Mouse (Mus musculus): Measurements from ENCODE around the gene Cdc14a.

Gene Cdc14a

DNA sequence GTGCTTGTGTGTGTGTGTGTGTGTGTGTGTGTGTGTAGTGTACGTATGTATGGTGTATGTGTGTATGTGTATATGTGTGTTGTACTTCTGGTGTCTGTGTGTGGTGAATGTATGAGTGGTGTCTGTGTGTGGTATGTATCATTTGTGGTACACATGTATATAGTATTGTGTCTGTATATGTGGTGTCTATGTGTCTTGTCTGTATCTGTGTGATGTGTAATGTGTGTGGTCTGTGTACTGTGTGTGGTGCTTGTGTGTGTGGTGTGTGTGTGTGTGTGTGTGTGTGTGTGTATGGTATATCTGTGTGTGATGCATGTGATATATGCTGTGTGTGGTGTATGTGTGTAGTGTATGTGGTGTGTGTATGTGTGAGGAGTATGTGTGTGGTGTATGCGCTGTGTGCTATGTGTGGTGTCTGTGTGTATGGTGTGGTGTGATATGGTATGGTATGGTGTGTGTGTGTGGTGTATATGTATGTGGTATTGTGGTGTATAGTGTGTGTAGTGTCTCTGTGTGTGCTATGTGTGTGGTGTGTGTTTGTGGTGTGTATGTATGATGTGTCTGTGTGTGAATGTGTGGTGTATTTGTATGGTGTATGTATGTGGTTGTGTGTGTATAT, 156.7 kb downstream of the Cdc14a start:
- DNase-seq (ENCODE audit: low spot score): no peak

DNA sequence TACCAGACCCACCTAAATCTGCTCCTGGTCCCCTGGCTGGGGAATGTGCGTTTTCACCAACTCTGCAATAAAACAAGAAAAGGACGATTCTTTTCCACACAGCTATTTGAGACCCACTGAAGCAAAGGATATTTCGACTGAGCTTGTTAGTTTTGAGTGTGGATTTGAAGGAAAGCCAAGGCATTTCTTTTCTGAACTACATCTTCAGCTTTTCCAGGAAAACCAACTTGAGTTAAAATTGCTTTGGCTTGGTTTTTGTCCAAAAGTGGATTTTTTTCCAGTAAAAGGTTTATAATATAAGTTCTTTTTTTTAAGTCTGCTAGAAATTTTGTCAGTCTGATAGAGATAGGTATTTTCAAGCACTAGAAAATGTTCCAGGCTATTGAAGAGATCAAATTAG, 157.5 kb downstream of the Cdc14a start:
- DNase-seq (ENCODE audit: low spot score): no peak

DNA sequence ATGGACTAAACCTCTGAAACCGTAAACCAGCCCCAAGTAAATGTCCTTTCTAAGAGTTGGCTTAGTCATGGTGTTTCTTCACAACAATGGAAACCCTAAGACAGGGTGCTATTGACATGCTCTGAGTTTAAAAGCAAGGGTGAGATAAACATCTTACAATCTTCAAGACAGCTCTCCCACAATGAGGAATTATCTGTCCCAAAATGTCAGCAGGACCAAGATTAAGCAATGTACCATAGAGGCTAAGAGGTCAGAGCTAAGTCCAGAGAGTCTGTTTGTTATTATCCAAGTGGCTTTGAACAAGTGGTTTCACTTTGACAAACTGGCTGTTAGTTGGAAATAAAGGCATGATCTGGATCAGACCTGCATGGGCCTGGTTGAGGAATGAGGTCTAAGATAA, 159.9 kb downstream of the Cdc14a start:
- no peak for DNase-seq (ENCODE audit: low spot score)

DNA sequence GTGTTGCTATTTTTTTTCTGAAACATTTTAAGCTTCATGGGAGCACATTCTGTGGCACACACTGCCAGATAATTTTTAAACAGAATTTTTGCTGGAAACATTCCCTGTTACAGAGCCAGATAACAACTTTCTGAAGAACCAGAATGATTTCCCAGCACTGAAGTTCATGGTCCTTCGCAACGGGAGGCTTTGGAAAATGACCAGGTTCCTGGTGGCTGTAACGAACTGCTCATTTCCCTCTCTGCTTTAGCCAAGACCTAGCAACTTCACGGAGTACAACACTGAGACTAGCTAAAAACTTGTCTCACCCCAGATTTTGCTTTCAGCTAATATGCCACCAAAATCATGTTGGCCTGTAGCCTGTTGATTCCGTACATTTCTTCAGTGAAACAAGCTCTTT, 160.8 kb downstream of the Cdc14a start:
- no peak for DNase-seq (ENCODE audit: low spot score)

DNA sequence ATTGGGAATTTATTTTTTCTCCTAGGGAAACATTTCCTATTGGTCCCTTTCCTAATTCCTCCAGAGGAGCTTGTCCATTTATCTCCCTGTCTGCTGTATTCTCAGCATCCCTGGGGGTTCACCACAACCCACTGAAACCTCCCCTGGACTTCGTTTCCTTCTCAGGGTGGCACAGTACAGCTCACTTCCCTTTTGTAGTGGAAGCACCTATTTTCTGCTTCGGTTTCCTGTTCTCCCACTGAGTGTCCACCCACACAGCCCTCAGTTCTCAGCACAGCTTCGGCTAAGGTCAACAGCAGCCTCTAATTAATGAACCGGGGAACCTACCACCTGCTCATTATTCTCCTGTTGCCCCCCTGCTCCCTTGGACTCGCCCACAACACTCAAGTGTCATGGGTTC, 167.7 kb downstream of the Cdc14a start:
- no peak for DNase-seq (ENCODE audit: low spot score)

DNA sequence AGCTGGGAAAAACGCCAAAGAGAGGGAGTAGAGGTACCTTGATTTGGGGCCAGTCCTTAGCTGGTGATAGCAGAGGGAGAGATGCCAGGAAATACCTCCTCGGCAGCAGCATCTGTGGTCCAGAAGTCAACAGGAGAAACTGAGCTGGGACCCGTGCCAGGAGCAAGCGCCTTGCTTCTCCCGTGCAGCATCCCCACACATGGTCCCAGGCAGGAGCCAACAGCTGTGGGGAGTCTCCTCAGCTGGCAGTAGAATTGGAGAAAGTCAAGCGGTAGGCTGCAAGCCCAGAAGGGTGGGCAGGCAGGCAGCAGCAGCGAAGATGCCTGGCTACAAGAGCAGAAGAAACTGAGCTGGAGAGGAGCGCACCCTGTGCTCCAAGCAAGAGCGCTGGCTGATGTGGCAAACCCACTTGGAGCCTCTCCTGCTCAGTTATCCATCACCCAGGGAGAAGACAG, 170.7 kb downstream of the Cdc14a start, which contains the start of gene Gpr88:
TSS of gene Gpr88 (minus strand) at position 427 of the 455 bp plus-strand sequence.
- DNase-seq (ENCODE audit: low spot score): peak; percentile 68

DNA sequence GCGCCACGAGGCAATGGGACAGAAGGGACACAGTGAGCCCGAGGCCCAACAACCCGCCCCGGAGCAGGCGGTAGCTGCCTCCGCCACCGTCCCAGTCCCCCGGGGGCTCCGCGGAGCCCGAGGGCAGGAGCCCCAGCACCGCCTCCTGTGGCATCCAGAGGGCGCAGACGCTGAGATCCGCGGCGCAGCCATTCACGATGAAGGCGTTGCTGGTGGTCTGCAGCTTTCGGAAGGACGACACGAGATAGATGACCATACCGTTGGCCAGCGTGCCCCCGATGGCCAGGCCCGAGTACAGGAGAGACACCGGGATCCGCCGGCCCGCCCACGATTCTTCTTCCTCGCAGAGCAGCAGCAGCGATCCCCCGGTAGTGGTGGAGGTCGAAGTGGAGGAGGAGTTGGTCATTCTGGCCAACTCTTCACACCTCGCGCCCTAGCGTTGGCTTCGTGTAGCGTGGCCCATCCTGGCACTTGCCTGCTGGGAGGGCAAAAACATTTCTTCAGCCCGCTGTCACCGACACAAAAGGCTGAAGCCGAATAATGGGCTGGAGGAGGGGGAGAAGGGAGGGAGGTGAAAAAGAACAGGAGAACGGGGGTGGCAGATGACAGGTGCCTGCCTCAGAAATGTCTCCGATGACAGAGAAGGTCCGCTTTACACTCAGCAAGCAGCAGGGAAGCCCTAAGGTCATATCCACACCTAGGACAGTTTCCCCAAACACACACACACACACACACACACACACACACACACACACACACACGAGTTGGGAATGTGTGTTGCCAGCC, 171.4 kb downstream of the Cdc14a start:
- no peak for DNase-seq (ENCODE audit: low spot score)

DNA sequence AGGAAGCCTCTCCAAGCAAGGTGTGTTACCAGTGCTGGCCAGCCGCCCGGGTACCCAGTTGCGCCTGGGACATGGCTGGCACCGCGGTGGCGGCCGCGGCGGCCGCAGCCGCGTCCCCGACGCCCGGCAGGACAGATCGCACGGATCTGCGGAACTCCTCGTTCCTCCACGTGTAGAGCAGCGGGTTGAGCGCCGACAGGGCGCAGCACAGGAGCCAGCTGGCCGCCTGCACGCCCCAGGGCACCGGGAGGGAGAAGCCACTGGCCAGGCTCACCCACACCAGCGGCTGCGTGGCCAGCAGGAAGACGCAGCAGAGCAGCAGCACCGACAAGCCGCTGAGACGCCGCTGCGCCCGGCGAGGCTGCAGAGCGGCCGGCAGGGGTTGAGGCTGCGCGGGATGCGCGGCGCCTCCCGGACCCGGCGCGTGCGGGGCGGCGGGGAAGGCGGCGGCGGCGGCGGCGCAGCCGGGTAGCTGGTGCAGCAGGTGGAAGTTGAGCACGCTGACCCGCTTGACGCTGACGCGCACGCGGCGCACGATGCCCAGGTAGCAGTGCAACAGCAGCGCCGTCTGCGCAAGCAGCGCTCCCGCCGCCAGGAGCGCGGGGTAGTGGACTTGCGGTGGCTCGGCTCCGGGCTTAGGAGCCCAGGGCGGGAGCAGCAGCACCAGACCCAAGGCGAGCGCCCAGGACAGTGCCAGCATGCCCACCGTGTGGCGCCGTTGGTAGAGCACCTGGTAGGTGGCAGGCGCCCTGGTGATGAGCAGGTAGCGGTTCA, 172.2 kb downstream of the Cdc14a start:
- DNase-seq (ENCODE audit: low spot score): peak; percentile 29

DNA sequence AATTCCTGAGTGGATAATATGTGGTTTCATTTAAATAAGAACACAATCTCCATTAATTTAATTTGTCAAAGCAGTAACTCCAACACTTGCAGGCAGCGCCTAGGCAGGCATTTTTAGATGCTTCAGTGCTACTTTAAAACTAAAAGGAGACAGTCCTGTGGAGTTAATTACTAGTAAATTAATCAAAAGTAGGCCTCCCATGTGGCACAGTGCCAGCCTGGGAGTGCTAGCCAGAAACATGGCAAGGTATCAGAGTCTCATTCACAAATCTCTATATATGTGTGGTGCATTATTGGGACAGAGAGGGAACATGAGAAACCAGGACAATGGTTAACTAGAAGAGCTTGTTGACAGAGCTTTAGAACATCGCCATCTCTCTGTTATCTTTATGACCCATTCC, 174.8 kb downstream of the Cdc14a start:
- DNase-seq (ENCODE audit: low spot score): no peak

DNA sequence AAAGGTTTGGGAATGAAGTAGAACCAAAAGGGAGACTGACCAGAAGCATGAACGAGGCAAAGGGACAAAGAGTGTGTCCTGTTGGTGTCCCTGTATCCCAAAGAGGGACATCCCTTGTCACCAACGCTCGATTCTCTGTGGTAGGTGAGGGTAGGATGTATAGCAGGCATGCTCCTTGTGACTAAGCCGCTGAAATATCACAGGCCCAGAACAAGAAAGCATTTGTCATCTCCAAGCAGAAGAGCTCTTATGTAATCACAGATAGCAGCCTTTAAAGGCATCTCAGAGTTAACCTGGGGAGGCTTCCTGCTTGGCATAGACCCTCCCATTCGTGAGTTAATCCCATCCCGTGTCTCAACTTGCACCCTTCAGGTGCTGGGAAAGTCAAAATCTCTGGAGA, 179.4 kb downstream of the Cdc14a start:
- no peak for DNase-seq (ENCODE audit: low spot score)

DNA sequence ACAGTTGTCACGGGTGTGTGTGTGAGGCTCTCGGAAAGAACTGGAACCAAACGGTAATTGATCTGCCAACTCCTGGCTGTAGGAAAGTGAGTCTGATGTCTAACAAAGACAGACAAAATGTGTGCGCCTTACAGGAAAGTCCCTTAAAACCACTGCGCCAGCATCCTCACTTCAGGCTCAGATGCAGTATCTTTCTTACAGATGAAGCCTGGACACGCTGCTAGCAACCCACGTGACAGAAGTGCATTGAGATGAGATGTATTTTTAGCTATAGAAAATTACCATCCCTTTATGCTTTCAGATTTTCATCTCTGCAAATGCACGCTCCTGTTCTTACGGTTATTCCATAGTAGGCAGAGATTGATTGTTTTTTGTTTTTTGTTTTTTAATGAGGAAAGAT, 181.1 kb downstream of the Cdc14a start:
- DNase-seq (ENCODE audit: low spot score): no peak

DNA sequence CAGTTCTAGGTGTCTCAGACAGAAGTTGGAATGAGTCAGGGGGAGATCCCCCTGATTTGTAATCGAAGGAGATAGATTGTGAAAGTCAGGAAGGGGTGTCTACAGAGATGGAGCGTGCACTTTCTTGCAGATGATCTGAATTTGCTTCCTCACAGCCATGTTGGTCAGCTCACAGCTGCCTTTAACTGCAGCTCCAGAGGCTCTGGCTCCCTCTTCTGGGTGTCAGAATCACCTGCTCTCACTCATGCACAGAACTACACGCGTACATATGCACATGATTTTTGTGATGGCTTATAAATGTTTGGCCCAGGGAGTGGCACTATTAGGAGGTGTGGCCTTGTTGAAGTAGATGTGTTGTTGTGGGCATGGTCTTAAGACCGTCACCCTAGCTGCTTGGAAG, 186.3 kb downstream of the Cdc14a start:
- no peak for DNase-seq (ENCODE audit: low spot score)

DNA sequence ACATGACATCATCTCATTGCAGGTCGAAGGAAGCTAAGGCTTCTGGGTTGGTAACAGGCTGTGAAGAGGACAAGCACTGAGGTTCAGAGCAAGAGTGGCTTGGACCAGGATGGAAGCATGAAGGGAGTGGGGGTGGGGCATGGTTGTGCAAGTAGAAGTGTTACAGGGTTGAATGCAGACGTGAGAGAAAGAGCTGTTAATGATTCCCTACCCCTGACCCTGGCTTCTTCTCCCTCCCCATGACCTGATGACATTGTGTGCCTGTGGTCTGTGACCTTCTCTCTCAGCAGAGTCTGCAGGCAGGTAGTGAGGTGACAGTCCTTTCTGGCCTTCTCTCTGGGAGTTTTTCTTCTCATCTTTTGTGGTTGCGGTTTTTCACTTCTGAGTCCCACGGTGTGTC, 187.0 kb downstream of the Cdc14a start:
- no peak for DNase-seq (ENCODE audit: low spot score)

DNA sequence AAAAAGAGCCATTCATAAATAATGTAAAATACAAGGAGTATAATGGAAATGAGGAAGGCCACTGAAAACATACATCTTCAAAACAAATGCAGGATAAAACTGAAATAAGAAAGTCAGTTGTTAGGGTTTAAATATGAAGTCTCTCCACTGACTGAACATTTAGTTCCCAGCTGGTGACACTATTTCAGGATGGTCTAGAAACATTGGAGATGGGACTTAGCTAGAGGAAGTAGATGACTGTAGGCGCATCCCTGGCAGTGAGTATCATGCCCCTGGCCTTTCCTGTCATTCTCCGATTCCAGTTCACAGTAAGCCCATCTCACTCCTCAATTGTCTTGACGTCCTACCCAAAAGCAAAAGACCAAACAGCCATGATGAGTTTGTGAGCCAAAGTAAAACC, 190.3 kb downstream of the Cdc14a start:
- DNase-seq (ENCODE audit: low spot score): no peak

DNA sequence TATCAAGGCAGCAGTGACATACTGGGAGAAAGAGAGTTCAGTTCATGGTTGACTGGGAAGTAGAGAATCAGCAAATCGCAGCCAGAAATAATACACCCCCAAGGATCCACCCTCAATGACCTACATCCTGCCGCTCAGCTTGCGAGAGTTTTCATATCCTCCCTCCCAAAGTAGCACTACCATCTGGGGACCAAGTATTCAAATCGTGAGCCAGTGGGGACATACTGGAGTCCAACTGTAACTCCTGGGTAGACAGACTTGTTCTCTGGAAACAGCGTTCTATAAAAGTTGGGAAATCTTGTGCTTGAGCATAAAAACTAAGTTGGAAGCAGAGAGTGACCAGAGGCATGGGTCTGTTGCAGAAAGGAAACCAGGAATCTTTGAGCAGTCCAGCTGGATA, 191.1 kb downstream of the Cdc14a start:
- no peak for DNase-seq (ENCODE audit: low spot score)

DNA sequence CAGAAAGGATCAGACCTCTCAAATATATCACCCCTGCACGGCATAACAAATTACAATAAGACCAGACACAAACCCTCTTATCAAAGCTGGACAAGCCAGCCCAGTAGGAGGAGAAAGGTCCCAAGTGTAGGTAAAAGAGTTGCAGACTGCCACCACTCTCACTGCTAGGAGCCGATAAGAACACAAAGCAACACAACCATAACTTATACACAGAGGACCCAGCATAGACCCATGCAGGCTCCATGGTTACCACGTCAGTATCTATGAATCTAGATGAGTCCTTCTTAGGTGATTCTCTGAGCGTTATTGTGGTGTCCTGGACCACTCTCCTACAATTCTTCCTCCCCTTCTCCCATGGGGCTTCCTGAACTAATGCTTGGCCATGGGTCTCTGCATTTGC, 194.5 kb downstream of the Cdc14a start:
- DNase-seq (ENCODE audit: low spot score): no peak

DNA sequence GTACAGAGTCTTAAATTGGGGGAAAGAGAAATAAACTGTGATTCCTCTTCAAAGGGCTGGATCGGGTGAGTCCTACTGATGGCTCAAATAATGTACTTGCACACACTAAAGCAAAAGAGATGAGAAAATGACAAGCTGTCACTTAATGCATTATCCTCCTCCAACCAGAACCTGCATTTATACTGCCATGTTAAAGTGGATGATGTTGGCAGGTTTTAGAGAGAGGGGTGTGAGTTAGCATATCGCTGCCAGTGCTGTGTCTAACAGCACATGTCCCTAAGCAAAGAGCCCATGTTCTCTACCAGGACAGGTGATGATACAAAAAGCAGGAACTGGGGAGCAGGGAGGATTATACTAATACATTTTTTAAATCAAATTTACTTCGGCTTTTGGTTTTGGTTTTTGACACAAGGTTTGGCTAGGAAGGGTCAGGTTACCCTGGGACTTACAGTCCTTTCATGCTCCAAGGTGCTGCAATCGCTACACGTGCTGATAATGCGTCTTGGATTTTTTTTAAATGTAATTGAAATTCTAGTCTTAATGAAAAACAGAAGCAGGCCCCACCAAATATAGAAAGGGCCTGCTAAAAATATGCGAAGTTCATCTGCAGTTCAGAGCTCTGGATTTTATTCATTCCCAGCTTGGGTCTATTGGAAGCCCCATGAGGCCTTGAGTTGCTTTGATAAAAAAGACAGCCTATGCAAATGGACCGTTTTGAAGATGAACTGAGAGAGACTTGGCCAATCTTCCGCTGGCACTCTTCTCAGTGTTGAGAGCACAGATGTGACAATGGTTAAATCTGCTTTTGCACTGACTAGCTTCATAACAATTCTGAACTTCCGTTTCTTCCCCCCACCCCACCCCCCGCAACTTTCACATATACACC, 195.2 kb downstream of the Cdc14a start:
- no peak for DNase-seq (ENCODE audit: low spot score)

DNA sequence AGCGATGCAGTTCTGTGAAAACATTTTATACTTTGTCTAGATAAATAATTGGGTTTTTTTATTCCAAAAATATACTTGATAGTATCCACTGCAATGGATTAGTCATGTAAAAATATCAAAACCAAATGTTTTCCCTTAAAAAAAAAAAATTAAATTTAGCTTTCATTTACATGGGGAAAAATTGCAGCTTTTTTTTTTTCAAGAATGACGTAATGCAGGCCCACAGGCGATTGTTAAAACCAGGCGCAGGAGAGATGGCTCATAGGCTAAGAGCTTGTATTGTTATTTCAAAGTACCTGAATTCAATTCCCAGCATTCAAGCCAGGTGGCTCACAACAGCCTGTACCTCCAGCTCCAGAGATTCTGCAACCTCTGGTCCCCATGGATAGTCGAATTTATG, 196.4 kb downstream of the Cdc14a start:
- DNase-seq (ENCODE audit: low spot score): no peak

DNA sequence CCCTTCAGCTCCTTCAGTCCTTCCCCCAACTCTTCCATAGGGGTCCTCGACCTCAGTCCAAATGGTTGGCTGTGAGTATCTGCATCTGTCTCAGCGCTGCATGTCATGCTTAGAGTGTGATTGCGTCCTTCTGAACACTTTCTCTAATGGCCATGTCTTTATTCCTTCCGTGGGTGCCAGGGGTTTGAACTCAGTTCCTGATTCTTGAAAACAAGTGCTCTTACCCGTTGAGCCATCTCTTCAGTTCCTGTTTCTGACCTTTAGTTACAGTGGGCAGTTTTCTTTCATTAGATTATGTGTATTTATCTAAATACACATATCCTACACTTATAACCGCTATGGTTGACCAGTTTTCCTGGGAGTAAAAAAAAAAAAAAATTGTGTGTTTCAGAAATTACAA, 196.9 kb downstream of the Cdc14a start:
- DNase-seq (ENCODE audit: low spot score): no peak
